Mouse (Mus musculus) left cerebral cortex, adult 2 months (tissue): ENCODE measurements around the gene Zfr. TPM values are rescaled to one million over a fixed set of nuclear protein-coding genes. Genes with fewer than 3 reads are reported as not detected.

Source experiments
- DNase-seq, 2 experiments: peaks; one replicate each; pipeline ENCODE4 v3.0.0; 2021 to 2022; ENCODE audit warnings: low spot score in 2 of 2, mixed read lengths in 1 of 2; ENCODE audit errors: extremely low spot score in 1 of 2
- H3K27ac ChIP-seq: fragments of 200-600 bp; 2 replicates; pipeline ENCODE4 v1.8.1; 2022
- H3K4me3 ChIP-seq: fragments of 200-600 bp; 2 replicates; pipeline ENCODE4 v1.8.1; 2022
- CTCF ChIP-seq: fragments of 200-600 bp; IDR thresholded peaks from 2 replicates; pipeline ENCODE4 v1.8.1; 2022; ENCODE audit warnings: antibody characterized with exemption, mild to moderate bottlenecking, moderate library complexity
- intact Hi-C: fragments of 180-260 bp; cut with DNase I; formaldehyde crosslinking; loops from one replicate; pipeline ENCODE4 v1.15.1; 2025
- long read RNA-seq, 2 experiments: library from polyadenylated mRNA; stranded (forward); transcript quantifications; one replicate each; pipeline ENCODE4 v2.0.0; 2021; ENCODE audit warnings: borderline mapping rate in 2 of 2
- total RNA-seq, 2 experiments: library from RNA; stranded (reverse); gene quantifications; 2 replicates each; pipeline ENCODE4 v1.2.3; 2021

The Zfr gene
- 100 to 1,000 TPM; 343 to 346 TPM for total RNA-seq
- long read RNA-seq, experiment 1, full-length matches to known transcripts, result 131 of 450 reads
- long read RNA-seq, experiment 1, partial matches to known transcripts, result 227 of 450 reads
- long read RNA-seq, experiment 1, other reads (novel, unspliced or antisense), result 92 of 450 reads
- long read RNA-seq, experiment 2, full-length matches to known transcripts, result 82 of 321 reads
- long read RNA-seq, experiment 2, partial matches to known transcripts, result 180 of 321 reads
- long read RNA-seq, experiment 2, other reads (novel, unspliced or antisense), result 59 of 321 reads

DNA sequence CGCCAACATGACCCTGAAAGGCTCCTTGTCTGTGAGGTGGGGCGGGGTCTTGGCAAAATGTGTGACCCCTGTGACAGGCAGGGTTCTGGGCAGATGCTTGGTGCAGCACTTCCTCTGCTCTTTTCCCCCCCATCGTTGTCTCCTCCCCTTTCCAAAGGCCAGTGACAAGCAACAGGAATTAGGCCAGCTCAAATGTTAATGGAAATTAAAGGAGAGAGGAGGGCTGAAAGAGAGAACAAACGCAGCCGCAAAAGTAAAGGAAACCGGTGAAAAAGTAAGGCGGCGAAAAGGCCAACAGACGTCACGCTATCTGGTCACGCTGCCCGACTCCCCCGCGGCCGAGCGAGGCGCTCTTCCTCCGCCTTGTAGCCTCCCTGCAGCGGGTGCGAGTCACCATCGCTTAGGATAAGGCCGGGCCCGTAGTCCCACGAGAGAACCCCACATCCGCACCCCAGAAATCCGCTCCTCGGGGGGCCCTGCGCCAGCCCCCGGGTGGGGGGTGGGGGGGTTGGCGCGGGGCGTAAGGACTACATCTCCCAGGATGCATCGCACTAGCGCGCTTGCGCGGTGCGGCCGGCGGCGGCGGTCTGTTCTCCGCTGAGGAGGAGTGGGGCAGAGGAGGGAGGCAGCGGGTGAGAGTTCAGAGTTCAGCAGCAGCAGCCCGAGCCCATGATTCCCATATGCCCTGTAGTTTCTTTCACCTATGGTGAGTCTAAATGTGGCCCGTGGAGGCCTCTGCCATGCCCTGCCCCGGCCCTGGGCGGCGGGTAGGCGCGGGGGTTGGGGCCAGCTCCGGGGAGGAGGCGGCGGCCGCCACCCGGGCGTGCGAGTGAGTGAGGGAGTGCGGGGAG, at the start of gene Zfr:
Gene Zfr (plus strand): TSS at position 590 of the 851 bp plus-strand sequence.
- peak; percentile 35 for TF ChIP-seq CTCF
- intact Hi-C loops, result loop anchor here (5.0 to 10.0 kb wide), 2 partner anchors 140 to 713 kb away; no protein-coding TSS in a partner anchor
- DNase-seq, result peak; percentile 90 to 91
- peak within 1 kb of the TSS; percentile 96 for H3K4me3 ChIP-seq
- peak within 1 kb of the TSS; percentile 99 for H3K27ac ChIP-seq

DNA sequence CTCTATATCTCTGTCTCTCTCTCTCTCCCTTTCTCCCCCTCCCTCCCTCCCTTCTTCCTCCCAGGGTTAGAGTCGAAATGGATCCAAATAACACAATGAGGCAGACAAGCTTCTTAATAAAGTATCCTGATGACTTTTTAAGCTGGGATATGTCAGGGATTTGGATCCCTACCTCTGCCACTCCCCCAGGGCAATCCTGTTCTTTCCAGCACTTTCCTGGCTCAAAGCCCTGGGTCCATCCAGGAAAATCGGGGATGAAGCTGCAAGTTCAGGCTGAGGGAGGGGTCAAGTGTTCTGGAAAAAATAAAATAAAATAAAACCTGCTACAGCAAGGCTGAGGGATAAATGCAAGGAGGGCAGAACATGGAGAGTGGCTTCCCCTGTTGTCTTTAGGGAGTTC, 49.7 kb upstream of the Zfr start:
- Histone ChIP-seq H3K27ac (peak overlapping the region; percentile 29; the same call in 1 of the 2 replicates), H3K4me3 (no peak overlapping the region)
- intact Hi-C loops, result no loop called here
- TF ChIP-seq CTCF, result no peak
- DNase-seq, result no peak

DNA sequence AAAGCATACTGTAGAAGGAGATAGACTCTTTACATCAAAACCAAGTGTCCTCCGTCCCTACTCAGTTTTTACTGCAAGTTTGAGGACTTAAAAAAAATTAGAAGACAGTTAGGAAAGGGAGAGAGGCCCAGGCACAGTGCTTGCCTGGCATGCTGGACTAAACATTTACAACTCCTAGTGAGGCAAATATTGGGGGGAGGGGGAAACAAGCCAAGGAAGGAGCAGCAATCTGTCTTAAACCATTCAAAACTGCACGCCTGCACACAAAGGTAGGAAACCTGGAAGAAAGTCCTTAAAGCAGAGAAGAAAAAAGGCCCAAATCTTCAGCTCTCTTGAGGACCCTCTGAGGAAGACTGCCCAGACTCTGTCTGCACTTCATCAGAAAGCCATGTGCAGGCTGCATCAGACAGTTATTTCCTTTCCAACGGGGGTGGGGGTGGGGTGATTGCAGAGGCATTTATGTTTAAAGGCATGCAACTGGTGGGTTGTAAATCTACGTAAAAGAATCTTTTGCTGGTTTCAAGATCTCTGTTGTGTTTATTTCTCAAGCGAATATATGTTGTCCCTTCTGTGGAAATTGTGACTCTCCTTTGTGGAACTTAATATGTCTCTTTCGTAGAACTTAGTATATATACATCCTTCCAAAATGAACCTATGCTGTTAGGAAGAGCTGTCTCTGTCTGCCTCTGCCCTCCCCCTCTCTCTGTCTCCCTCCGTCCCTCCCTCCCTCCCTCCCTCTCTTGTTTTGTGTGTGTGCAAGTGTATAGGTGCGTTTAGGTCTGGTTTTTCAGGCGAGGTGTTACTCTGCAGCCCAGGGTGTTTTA, 49.0 kb upstream of the Zfr start:
- Histone ChIP-seq H3K4me3 (no peak overlapping the region), H3K27ac (peak overlapping the region; percentile 29; the same call in 1 of the 2 replicates)
- no peak for DNase-seq
- no peak for TF ChIP-seq CTCF
- intact Hi-C loops, result no loop called here

DNA sequence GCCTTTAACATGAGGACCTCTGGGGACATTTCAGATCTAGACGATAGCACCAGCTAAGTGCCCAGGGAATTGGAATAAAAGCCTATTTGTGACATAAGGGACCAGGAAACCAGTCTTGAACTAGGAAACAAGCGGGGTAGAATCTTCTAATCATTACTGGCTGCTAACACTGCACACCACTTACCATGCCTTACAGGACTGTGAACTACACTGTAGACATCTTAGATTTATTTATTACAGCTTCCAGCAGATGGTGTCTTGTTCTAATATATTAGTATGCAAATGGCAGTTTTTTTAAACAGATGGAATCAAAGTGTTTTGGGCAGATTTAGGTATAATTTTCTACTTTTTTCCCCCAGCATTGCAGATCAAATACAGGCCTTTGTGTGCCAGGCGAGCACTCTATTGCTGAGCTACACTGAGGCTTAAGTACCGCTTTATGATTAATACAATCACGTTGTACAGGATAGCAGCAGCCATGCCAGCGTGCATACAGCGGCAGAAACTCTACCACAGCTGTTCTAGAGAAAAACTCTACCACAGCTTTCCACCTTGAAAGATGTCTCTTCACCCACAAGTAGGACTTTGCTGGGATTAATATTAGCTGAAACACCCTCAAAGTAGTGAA, 44.8 kb upstream of the Zfr start:
- intact Hi-C loops, result no loop called here
- DNase-seq, result no peak
- TF ChIP-seq CTCF, result no peak
- Histone ChIP-seq H3K27ac (no peak overlapping the region), H3K4me3 (no peak overlapping the region)

DNA sequence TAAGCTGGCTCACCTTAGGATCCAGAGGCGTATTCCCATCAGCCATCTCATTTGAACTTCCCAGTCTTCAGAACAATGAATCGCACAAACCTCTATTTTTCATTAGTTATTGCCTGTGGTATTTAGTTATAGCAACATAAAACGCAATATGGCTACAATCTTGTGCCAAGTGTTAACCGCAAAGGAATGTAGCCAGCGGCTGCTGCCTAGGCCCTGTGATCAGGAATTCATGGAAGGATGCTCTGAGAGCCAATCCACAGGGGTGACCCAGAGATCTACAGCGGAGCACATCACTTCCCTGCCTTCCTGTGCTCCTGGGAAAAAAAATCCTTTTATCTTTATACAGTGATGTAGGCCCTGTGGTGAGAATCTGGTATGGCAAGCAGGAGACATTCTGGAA, 43.2 kb upstream of the Zfr start:
- Histone ChIP-seq H3K27ac (no peak overlapping the region), H3K4me3 (no peak overlapping the region)
- TF ChIP-seq CTCF, result no peak
- intact Hi-C loops, result no loop called here
- no peak for DNase-seq

DNA sequence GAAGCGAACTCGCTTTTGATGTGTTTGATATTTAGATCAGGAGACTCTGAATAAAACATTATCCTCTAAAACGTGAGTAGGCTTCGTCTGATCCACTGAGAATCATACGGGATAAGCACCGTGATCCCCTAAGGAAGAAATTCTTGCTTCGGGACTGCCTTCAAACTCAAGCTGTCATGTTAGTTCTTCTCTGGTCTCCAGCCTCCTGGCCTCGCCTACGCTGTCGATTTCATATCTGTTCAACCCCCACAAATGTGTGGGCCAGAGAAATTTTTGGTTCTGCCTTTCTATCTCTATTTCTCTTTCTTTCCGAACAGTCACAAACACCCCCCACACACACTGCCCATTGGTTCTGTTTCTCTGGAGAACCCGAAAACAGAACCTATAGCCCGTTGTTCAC, 35.3 kb upstream of the Zfr start:
- peak in 1 of 2 experiments; percentile 27 for DNase-seq
- Histone ChIP-seq H3K4me3 (no peak overlapping the region), H3K27ac (no peak overlapping the region; the same call in 1 of the 2 replicates)
- intact Hi-C loops, result loop anchor here (10.0 kb wide), 1 partner anchor 338 kb away; no protein-coding TSS in a partner anchor
- TF ChIP-seq CTCF, result no peak

DNA sequence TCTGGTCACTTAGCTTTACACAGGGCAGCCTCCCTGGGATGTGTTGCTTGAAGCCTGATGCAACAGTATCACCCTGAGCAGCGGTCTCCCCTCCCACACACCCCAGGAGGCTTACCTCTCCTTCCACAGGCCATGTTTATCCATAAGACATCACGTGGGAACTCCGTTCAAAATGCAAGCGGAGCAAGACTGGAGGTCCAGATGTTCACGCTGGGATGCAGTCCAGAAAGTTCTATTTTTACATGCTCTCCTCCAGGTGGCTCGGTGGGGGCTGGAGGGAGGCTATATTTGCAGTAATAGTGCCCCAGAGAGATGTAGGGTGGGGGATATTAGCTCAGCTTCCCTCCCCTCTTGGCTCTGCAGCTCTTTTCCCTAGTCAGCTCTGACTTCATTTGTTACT, 33.5 kb upstream of the Zfr start:
- TF ChIP-seq CTCF, result no peak
- Histone ChIP-seq H3K27ac (peak overlapping the region; percentile 61; the same call in 1 of the 2 replicates), H3K4me3 (no peak overlapping the region)
- DNase-seq, result peak; percentile 37 to 57
- intact Hi-C loops, result loop anchor here (2.0 to 10.0 kb wide), 3 partner anchors 91 to 339 kb away; no protein-coding TSS in a partner anchor

DNA sequence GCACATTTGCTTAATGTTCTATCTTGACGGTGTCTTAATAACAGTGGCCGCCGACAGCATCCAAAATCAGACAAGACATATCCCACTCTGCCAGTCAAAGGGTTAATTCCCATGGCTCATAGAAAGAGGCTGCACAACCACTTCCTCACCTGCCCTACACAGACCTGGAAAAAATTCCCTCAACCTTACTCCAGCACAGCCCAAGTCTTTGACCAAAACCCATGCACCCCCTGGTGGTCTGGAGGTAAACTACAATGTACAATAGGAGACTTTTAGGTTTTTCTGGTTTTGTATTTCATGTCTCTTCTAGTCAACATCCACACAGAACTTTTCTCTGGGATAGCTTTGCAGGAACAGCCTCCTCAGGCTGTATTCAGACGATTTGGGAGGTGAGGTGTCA, 32.8 kb upstream of the Zfr start:
- peak in 1 of 2 experiments; percentile 33 for DNase-seq
- TF ChIP-seq CTCF, result peak; percentile 79
- Histone ChIP-seq H3K27ac (peak overlapping the region; percentile 61; the same call in 1 of the 2 replicates), H3K4me3 (no peak overlapping the region)
- intact Hi-C loops, result loop anchor here (2.0 to 10.0 kb wide), 3 partner anchors 92 to 340 kb away; no protein-coding TSS in a partner anchor

DNA sequence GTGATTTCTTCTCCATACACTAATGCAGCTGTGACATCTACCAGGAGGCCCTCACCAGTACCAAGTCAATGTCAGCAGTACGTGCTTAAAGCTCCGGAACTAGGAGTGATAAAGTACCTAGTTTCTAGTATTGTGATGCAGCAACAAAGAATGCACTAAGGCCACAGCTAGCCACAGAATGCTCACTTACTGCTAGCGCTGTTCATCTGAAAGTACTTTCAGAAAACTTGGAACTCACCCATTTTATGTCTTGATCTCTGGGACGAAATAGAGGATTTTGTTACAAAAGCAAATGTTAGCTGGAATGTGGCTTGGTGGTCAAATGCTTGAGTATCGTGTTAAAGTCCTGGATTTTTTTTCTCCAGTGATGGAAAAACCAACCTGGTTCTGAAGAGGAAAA, 30.0 kb upstream of the Zfr start:
- intact Hi-C loops, result loop anchor here (10.0 kb wide), 1 partner anchor 343 kb away; no protein-coding TSS in a partner anchor
- Histone ChIP-seq H3K4me3 (no peak overlapping the region), H3K27ac (no peak overlapping the region)
- no peak for DNase-seq
- TF ChIP-seq CTCF, result no peak

DNA sequence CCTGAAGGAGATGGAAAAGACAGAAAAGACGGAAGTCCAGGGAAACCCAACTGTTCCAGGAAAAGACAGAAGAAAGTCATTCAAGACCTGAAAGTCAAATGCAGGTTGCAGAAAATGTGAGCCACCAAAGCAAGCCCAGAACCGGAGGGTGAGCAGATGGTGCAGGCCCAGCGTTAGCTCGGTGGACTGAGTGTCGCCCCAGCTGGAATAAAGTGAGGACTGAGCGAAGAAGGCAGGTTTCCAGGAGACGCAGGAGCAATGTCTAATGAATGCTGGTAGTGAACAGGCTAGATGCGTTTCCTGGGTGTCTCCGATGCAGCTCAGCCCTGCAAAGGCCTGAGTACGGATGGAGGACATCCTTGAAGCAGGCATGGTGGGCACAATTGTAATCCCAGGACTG, 29.5 kb upstream of the Zfr start:
- H3K4me3 ChIP-seq, result no peak overlapping the region
- intact Hi-C loops, result loop anchor here (10.0 kb wide), 1 partner anchor 343 kb away; no protein-coding TSS in a partner anchor
- DNase-seq, result no peak
- no peak for TF ChIP-seq CTCF
- H3K27ac ChIP-seq, result no peak overlapping the region

DNA sequence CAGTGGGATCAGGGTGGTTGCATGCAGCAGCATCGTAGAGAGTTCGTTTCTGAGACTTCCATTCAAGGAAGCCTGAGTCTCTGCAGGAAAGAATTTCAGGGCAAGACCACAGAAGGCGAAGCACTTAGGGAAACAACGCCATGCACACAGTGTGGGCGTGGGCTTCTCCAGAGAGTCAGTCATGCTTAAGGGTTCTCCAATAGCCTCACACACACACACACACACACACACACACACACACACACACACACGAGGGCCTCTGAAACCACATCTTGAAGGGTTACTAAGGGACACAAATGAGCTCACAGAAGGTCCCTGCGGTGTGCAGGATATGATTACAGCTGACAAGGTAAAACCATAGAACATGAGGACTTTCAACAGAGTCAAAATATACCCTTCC, 27.5 kb upstream of the Zfr start:
- intact Hi-C loops, result no loop called here
- no peak for TF ChIP-seq CTCF

More for the DNA sequence above, 27.5 kb upstream of the Zfr start:
- no peak overlapping the region for H3K27ac ChIP-seq
- no peak for DNase-seq
- H3K4me3 ChIP-seq, result no peak overlapping the region
